Mouse (Mus musculus) thymus, adult 2 months (tissue): ENCODE measurements around the gene Ube2d3.

Source experiments
- CTCF ChIP-seq: fragments of 200-500 bp; IDR thresholded peaks from 2 replicates; pipeline ENCODE4 v1.5.1; 2012; ENCODE audit warnings: mild to moderate bottlenecking, control low read depth, low read length, moderate library complexity, borderline replicate concordance; ENCODE audit not compliant: control insufficient read depth, poor library complexity, insufficient read depth; ENCODE audit errors: extremely low read depth
- POLR2A ChIP-seq: fragments of 200-500 bp; IDR thresholded peaks from 2 replicates; pipeline ENCODE4 v1.6.1; 2012; ENCODE audit warnings: mild to moderate bottlenecking, low read length, control low read depth, moderate library complexity; ENCODE audit not compliant: control insufficient read depth, poor library complexity, insufficient read depth; ENCODE audit errors: extremely low read depth

- no peak for TF ChIP-seq CTCF
- no peak for TF ChIP-seq POLR2A
Observed at GRCm38 (mm10) chr3:135475025-135475424, 37.1 kb downstream of the Ube2d3 start.
